Mouse (Mus musculus) CH12.LX (cell line): ENCODE measurements around the gene Myo10.

Experiments
- CHD1 ChIP-seq: IDR thresholded peaks from 2 replicates; pipeline ENCODE4 v1.6.1; 2012; ENCODE audit warnings: low read depth, low read length, improper control_type of control experiment, inconsistent platforms
- CTCF ChIP-seq, 2 experiments: IDR thresholded peaks in 1 of 2; conservative IDR thresholded peaks in 1 of 2; 2 replicates each; pipeline ENCODE4 v1.5.1; 2011 to 2012; ENCODE audit warnings: low read depth in 2 of 2, low read length in 2 of 2, improper control_type of control experiment in 1 of 2, inconsistent platforms in 1 of 2, mild to moderate bottlenecking in 1 of 2, moderate library complexity in 1 of 2
- EP300 ChIP-seq: IDR thresholded peaks from 2 replicates; pipeline ENCODE4 v1.6.1; 2011; ENCODE audit warnings: low read length, improper control_type of control experiment
- GABPA ChIP-seq: IDR thresholded peaks from 2 replicates; pipeline ENCODE4 v1.6.1; 2012; ENCODE audit warnings: low read depth, low read length, improper control_type of control experiment, inconsistent platforms; ENCODE audit not compliant: insufficient replicate concordance
- MAX ChIP-seq: IDR thresholded peaks from 2 replicates; pipeline ENCODE4 v1.6.1; 2011; ENCODE audit warnings: low read length, improper control_type of control experiment
- POLR2A ChIP-seq: IDR thresholded peaks from 2 replicates; pipeline ENCODE4 v1.6.1; 2011; ENCODE audit warnings: low read depth, mild to moderate bottlenecking, improper control_type of control experiment, low read length
- RCOR1 ChIP-seq: conservative IDR thresholded peaks from 2 replicates; pipeline ENCODE4 v1.6.1; 2012; ENCODE audit warnings: low read depth, mild to moderate bottlenecking, inconsistent platforms, low read length, improper control_type of control experiment

- no peak for TF ChIP-seq CTCF (conservative IDR thresholded peaks at IDR 0.05 in 1 of 2, IDR thresholded peaks at IDR 0.05 in 1 of 2; ENCODE audit: low read depth in 2 of 2, low read length in 2 of 2)
- TF ChIP-seq MAX: no peak
- no peak for TF ChIP-seq POLR2A
- no peak for TF ChIP-seq EP300
- no peak for TF ChIP-seq CHD1
- TF ChIP-seq GABPA: no peak
- TF ChIP-seq RCOR1: no peak
Measured at GRCm38 (mm10) chr15:25723281-25724113, 101.2 kb downstream of the Myo10 start.
